18 mouse cellular contexts compared by ENCODE assay signal in genomic region chr1:106561085-106561760, GRCm38 (mm10).
A peak's percentile ranks its signal among the peaks of the same experiment; 100 is the strongest.
DNase-seq lines count a peak whose midpoint lies in the region; ATAC-seq and TF ChIP-seq lines count a peak whose summit lies in the region.
"Had no signal": no experiment of that assay in that cellular context is flagged by ENCODE, and none has a peak within 500 bp of the region (broad histone marks: within the 10 kb centered on the region; RNA-seq: fewer than 3 reads in every experiment).

No protein-coding gene starts in this region.

- intact Hi-C loops in heart, adult 2 months (cut with DNase I): no loop called here

- TF ChIP-seq EP300 in heart, adult 2 months (IDR thresholded peaks at IDR 0.05; ENCODE audit: insufficient read depth, low read depth, low read length): no peak
- no peak for TF ChIP-seq EP300 in MEL (IDR thresholded peaks at IDR 0.05; ENCODE audit: low read depth in 1 of 2, low read length in 2 of 2)

- no peak overlapping the region for H3K4me2 ChIP-seq in heart, embryonic 12.5 days
- H3K4me2 ChIP-seq in lung, embryonic 16.5 days (ENCODE audit: low read depth, low read length): no peak overlapping the region
- no peak overlapping the region for H3K4me2 ChIP-seq in forebrain, embryonic 12.5 days
- H3K4me2 ChIP-seq: embryonic facial prominence, embryonic 13.5 days; liver, embryonic 11.5 days; lung, embryonic 14.5 days had no signal

- no peak for DNase-seq in heart, adult 2 months
- DNase-seq in lung, postnatal 10 days: no peak
- DNase-seq in MEL (ENCODE audit: low read depth, low spot score): no peak
- DNase-seq: adrenal gland, adult 8-10 months; cerebellum, postnatal 25 days; gastrocnemius, postnatal 25 days; lung, embryonic 14.5 days; thymus, postnatal 14 days had no signal

- no peak overlapping the region for H3K4me3 ChIP-seq in heart, embryonic 12.5 days
- H3K4me3 ChIP-seq in heart, adult 2 months: no peak overlapping the region
- H3K4me3 ChIP-seq in lung, embryonic 16.5 days (ENCODE audit: low read length): no peak overlapping the region
- no peak overlapping the region for H3K4me3 ChIP-seq in MEL (ENCODE audit: control insufficient read depth in 1 of 2, insufficient read depth in 1 of 2, low read depth in 2 of 2, low read length in 2 of 2)
- H3K4me3 ChIP-seq in forebrain, embryonic 12.5 days (replicated peaks): no peak overlapping the region
- H3K4me3 ChIP-seq: embryonic facial prominence, embryonic 13.5 days; left cerebral cortex, adult 2 months; limb, embryonic 10.5 days had no signal

- TF ChIP-seq RAD21 in MEL (IDR thresholded peaks at IDR 0.05; ENCODE audit: low read depth, low read length): no peak

- peaks cover 19% of the 10 kb centered on the region for H3K4me1 ChIP-seq in heart, embryonic 12.5 days (replicated peaks)
- H3K4me1 ChIP-seq in heart, adult 2 months (ENCODE audit: control insufficient read depth, insufficient read depth, low read length): peaks cover 5% of the 10 kb centered on the region
- H3K4me1 ChIP-seq in lung, embryonic 16.5 days (replicated peaks; ENCODE audit: control insufficient read depth, insufficient read depth, low read length): peaks cover 14% of the 10 kb centered on the region
- no peaks in the 10 kb centered on the region for H3K4me1 ChIP-seq in MEL (ENCODE audit: control insufficient read depth in 1 of 2, insufficient read depth in 2 of 2, low read length in 2 of 2)
- no peaks in the 10 kb centered on the region for H3K4me1 ChIP-seq in forebrain, embryonic 12.5 days
- H3K4me1 ChIP-seq: limb, embryonic 10.5 days had no signal

- peak overlapping the region; percentile 15; the same call in 1 of the 2 replicates for H3K9ac ChIP-seq in heart, embryonic 12.5 days
- H3K9ac ChIP-seq in heart, adult 2 months (ENCODE audit: low read depth, low read length): no peak overlapping the region
- no peak overlapping the region for H3K9ac ChIP-seq in lung, embryonic 16.5 days (ENCODE audit: low read length)
- no peak overlapping the region for H3K9ac ChIP-seq in MEL (ENCODE audit: control insufficient read depth, low read depth, low read length, poor library complexity, severe bottlenecking)
- H3K9ac ChIP-seq in forebrain, embryonic 12.5 days: no peak overlapping the region
- H3K9ac ChIP-seq: embryonic facial prominence, embryonic 13.5 days; lung, embryonic 14.5 days had no signal

- 63% methylated on average over 11 of the region's 11 CpGs for WGBS in heart, embryonic 12.5 days
- WGBS in heart, adult 2 months: 46% methylated on average over 11 of the region's 11 CpGs
- 48% methylated on average over 11 of the region's 11 CpGs for WGBS in lung, embryonic 16.5 days
- 71% methylated on average over 11 of the region's 11 CpGs for WGBS in forebrain, embryonic 12.5 days

- H3K27ac ChIP-seq in heart, embryonic 12.5 days (ENCODE audit: poor library complexity, severe bottlenecking): no peak overlapping the region
- no peak overlapping the region for H3K27ac ChIP-seq in heart, adult 2 months
- no peak overlapping the region for H3K27ac ChIP-seq in lung, embryonic 16.5 days (ENCODE audit: low read length)
- H3K27ac ChIP-seq in MEL (ENCODE audit: control insufficient read depth, low read depth, low read length): no peak overlapping the region
- no peak overlapping the region for H3K27ac ChIP-seq in forebrain, embryonic 12.5 days
- H3K27ac ChIP-seq: embryonic facial prominence, embryonic 13.5 days; hindbrain, postnatal 0 days; kidney, postnatal 0 days; left cerebral cortex, adult 2 months; limb, embryonic 10.5 days had no signal

- no peak for ATAC-seq in heart, embryonic 12.5 days (ENCODE audit: insufficient number of reproducible peaks, low FRiP score)
- ATAC-seq in lung, embryonic 16.5 days (ENCODE audit: low read depth): 0 out of 2 replicates have a peak, but pooled peaks have one; percentile 24
- ATAC-seq in megakaryocyte progenitor cell, adult 5-6 weeks (replicated peaks; ENCODE audit: poor library complexity): 0 out of 2 replicates have a peak, but pooled peaks have one; percentile 14
- no peak for ATAC-seq in forebrain, embryonic 12.5 days (ENCODE audit: low FRiP score)
- ATAC-seq: hindbrain, postnatal 0 days had no signal

- H3K36me3 ChIP-seq in heart, embryonic 12.5 days: no peaks in the 10 kb centered on the region
- H3K36me3 ChIP-seq in heart, adult 2 months (ENCODE audit: control insufficient read depth, insufficient read depth, low read length): peaks cover 2% of the 10 kb centered on the region
- no peaks in the 10 kb centered on the region for H3K36me3 ChIP-seq in lung, embryonic 16.5 days (ENCODE audit: control insufficient read depth, insufficient read depth, low read length)
- H3K36me3 ChIP-seq in MEL (ENCODE audit: control insufficient read depth in 1 of 2, insufficient read depth in 2 of 2, low read length in 2 of 2): no peaks in the 10 kb centered on the region
- no peaks in the 10 kb centered on the region for H3K36me3 ChIP-seq in forebrain, embryonic 12.5 days (replicated peaks)
- H3K36me3 ChIP-seq: embryonic facial prominence, embryonic 13.5 days; limb, embryonic 10.5 days had no signal

- H3K27me3 ChIP-seq in heart, embryonic 12.5 days (replicated peaks): no peaks in the 10 kb centered on the region
- H3K27me3 ChIP-seq in heart, adult 2 months (ENCODE audit: control insufficient read depth, insufficient read depth, low read length): no peaks in the 10 kb centered on the region
- H3K27me3 ChIP-seq in lung, embryonic 16.5 days (ENCODE audit: control insufficient read depth, insufficient read depth, low read depth, low read length): no peaks in the 10 kb centered on the region
- H3K27me3 ChIP-seq in MEL (ENCODE audit: control insufficient read depth in 1 of 2, insufficient read depth in 2 of 2, low read length in 2 of 2): no peaks in the 10 kb centered on the region; a peak in 1 of 4 replicates
- no peaks in the 10 kb centered on the region for H3K27me3 ChIP-seq in forebrain, embryonic 12.5 days
- H3K27me3 ChIP-seq: embryonic facial prominence, embryonic 13.5 days had no signal

- H3K9me3 ChIP-seq in heart, embryonic 12.5 days (replicated peaks): no peaks in the 10 kb centered on the region
- H3K9me3 ChIP-seq in lung, embryonic 16.5 days (ENCODE audit: control insufficient read depth, low read length): no peaks in the 10 kb centered on the region
- no peaks in the 10 kb centered on the region for H3K9me3 ChIP-seq in MEL (replicated peaks; ENCODE audit: insufficient read depth, low read length)
- H3K9me3 ChIP-seq in forebrain, embryonic 12.5 days: no peaks in the 10 kb centered on the region
- H3K9me3 ChIP-seq: embryonic facial prominence, embryonic 13.5 days; limb, embryonic 10.5 days had no signal

- no peak for TF ChIP-seq POLR2A in heart, adult 2 months (IDR thresholded peaks at IDR 0.05; ENCODE audit: insufficient read depth, low read depth, low read length)
- TF ChIP-seq POLR2A in MEL (IDR thresholded peaks at IDR 0.05; ENCODE audit: control insufficient read depth in 1 of 2, insufficient read depth in 1 of 2, low read depth in 1 of 2, low read length in 2 of 2, poor library complexity in 1 of 2): no peak

- no peaks in the 10 kb centered on the region for H3K79me2 ChIP-seq in heart, adult 2 months (replicated peaks; ENCODE audit: control insufficient read depth, insufficient read depth, low read length)
- no peaks in the 10 kb centered on the region for H3K79me2 ChIP-seq in MEL (ENCODE audit: control insufficient read depth, insufficient read depth, low read length, poor library complexity)

- no peak for TF ChIP-seq CTCF in heart, adult 2 months (IDR thresholded peaks at IDR 0.05)
- no peak for TF ChIP-seq CTCF in MEL (IDR thresholded peaks at IDR 0.05 in 2 of 3, conservative IDR thresholded peaks at IDR 0.05 in 1 of 3; ENCODE audit: control insufficient read depth in 1 of 3, insufficient read depth in 1 of 3, low read depth in 2 of 3, low read length in 3 of 3, poor library complexity in 1 of 3, severe bottlenecking in 1 of 3)

TF ChIP-seq in MEL, 35 proteins besides CTCF, POLR2A, EP300 and RAD21:
- TF ChIP-seq TCF12 (IDR thresholded peaks at IDR 0.05; ENCODE audit: low read depth, low read length) (no peak), SMC3 (IDR thresholded peaks at IDR 0.05; ENCODE audit: low read depth, low read length) (no peak), USF2 (IDR thresholded peaks at IDR 0.05; ENCODE audit: borderline replicate concordance in 1 of 2, insufficient read depth in 1 of 2, low read depth in 1 of 2, low read length in 2 of 2) (no peak), ETS1 (IDR thresholded peaks at IDR 0.05; ENCODE audit: low read depth, low read length) (no peak), USF1 (IDR thresholded peaks at IDR 0.05; ENCODE audit: low read depth, low read length) (no peak), MXI1 (IDR thresholded peaks at IDR 0.05; ENCODE audit: low read depth, low read length) (no peak), POLR2AphosphoS5 (IDR thresholded peaks at IDR 0.05; ENCODE audit: borderline replicate concordance, low read depth, low read length) (peak; percentile 68; the same call in 1 of the 2 replicates), UBTF (IDR thresholded peaks at IDR 0.05; ENCODE audit: borderline replicate concordance, insufficient read depth, low read depth, low read length) (no peak)

Comparison
In these comparisons a context has a peak if more than half of its experiments do, and no peak if none do; other contexts are left out.
1. ATAC-seq: peak in lung, embryonic 16.5 days (single experiment) and megakaryocyte progenitor cell, adult 5-6 weeks (single experiment); none in heart, embryonic 12.5 days (single experiment) and forebrain, embryonic 12.5 days (single experiment).